Mouse (Mus musculus) limb, embryonic 11.5 days (tissue): ENCODE data around the gene Adk. TPM values are rescaled to one million over a fixed set of nuclear protein-coding genes. Genes with fewer than 3 reads are reported as not detected.

Experiments used
- ATAC-seq: fragments of 200-750 bp; cut with Nextera tagmentation; 2 replicates; pipeline ENCODE4 v1.8.0; 2017; ENCODE audit warnings: low read depth; ENCODE audit not compliant: insufficient number of reproducible peaks, low FRiP score, low TSS enrichment
- DNase-seq: peaks from one replicate; pipeline ENCODE4 v3.0.0-alpha.2; 2015; ENCODE audit warnings: low spot score
- H3K27ac ChIP-seq: fragments of 300-500 bp; sonication (generic); replicated peaks from 2 replicates; pipeline ENCODE4 v1.5.1; 2014; ENCODE audit warnings: low read depth, mild to moderate bottlenecking, low read length
- H3K27me3 ChIP-seq: fragments of 300-500 bp; sonication (generic); 2 replicates; pipeline ENCODE4 v1.6.1; 2014; ENCODE audit warnings: mild to moderate bottlenecking, low read length, mixed read lengths; ENCODE audit not compliant: control insufficient read depth, insufficient read depth
- H3K36me3 ChIP-seq: fragments of 300-500 bp; sonication (generic); 2 replicates; pipeline ENCODE4 v1.6.1; 2014; ENCODE audit warnings: mild to moderate bottlenecking, low read length, moderate library complexity, mixed read lengths; ENCODE audit not compliant: control insufficient read depth, insufficient read depth
- H3K4me1 ChIP-seq: fragments of 300-500 bp; sonication (generic); 2 replicates; pipeline ENCODE4 v1.6.1; 2014; ENCODE audit warnings: low read length, mixed read lengths; ENCODE audit not compliant: control insufficient read depth, insufficient read depth
- H3K4me2 ChIP-seq: fragments of 300-500 bp; sonication (generic); 2 replicates; pipeline ENCODE4 v1.6.1; 2014; ENCODE audit warnings: low read depth, mild to moderate bottlenecking, moderate library complexity; ENCODE audit not compliant: severe bottlenecking
- H3K4me3 ChIP-seq: fragments of 300-500 bp; sonication (generic); 2 replicates; pipeline ENCODE4 v1.5.1; 2014; ENCODE audit warnings: low read depth, low read length
- H3K9ac ChIP-seq: fragments of 300-500 bp; sonication (generic); 2 replicates; pipeline ENCODE4 v1.6.1; 2014; ENCODE audit warnings: mild to moderate bottlenecking, low read length
- H3K9me3 ChIP-seq: fragments of 300-500 bp; sonication (generic); 2 replicates; pipeline ENCODE4 v1.6.1; 2016; ENCODE audit warnings: low read length; ENCODE audit not compliant: control insufficient read depth
- WGBS: fragments of 180-500 bp; shearing (Covaris S2); extraction: QIAGEN DNeasy Blood & Tissue Kit; methylation state at CpG from one replicate; pipeline ENCODE4 v1.1.7; 2014; 5-methylcytosine and 5-hydroxymethylcytosine counted together
- polyA plus RNA-seq: library from polyadenylated mRNA; unstranded; fragments of >200 nt; fragmentation: Nextera tagmentation; extraction: Ambion mirVana; gene quantifications from 2 replicates; pipeline ENCODE4 v1.2.1, GENCODE M21; 2014

Gene Adk
- polyA plus RNA-seq, 1 experiment from 2014 or later = 149 TPM

GRCm38 (mm10) chr14:21402621-21403405 lies 350.4 kb downstream of the Adk start:
- Histone ChIP-seq H3K4me1 (0 out of 2 replicates have a peak, but pooled peaks cover 10% of the 10 kb centered on the region), H3K9ac (no peak overlapping the region), H3K4me2 (no peak overlapping the region), H3K27ac (0 out of 2 replicates have a peak overlapping the region, but pooled peaks have one; percentile 5), H3K9me3 (no peaks in the 10 kb centered on the region), H3K36me3 (no peaks in the 10 kb centered on the region), H3K4me3 (no peak overlapping the region), H3K27me3 (no peaks in the 10 kb centered on the region)
- no peak for ATAC-seq
- 72% methylated on average over 8 of the region's 8 CpGs for WGBS
- DNase-seq = no peak

- Histone ChIP-seq H3K36me3 (no peaks in the 10 kb centered on the region), H3K4me1 (0 out of 2 replicates have a peak, but pooled peaks cover 10% of the 10 kb centered on the region), H3K9ac (no peak overlapping the region), H3K4me3 (no peak overlapping the region), H3K27me3 (no peaks in the 10 kb centered on the region), H3K27ac (no peak overlapping the region), H3K4me2 (no peak overlapping the region), H3K9me3 (no peaks in the 10 kb centered on the region)
- 91% methylated on average over 5 of the region's 5 CpGs for WGBS
- ATAC-seq (no peak), DNase-seq (no peak)
These were observed 354.6 kb downstream of the Adk start for GRCm38 (mm10) chr14:21406946-21407345.

- Histone ChIP-seq H3K4me3 (no peak overlapping the region), H3K4me2 (no peak overlapping the region), H3K9me3 (no peaks in the 10 kb centered on the region), H3K4me1 (no peaks in the 10 kb centered on the region), H3K27ac (no peak overlapping the region), H3K36me3 (no peaks in the 10 kb centered on the region), H3K27me3 (no peaks in the 10 kb centered on the region), H3K9ac (no peak overlapping the region)
- DNase-seq (no peak), ATAC-seq (no peak)
- 47% methylated on average over 4 of the region's 4 CpGs for WGBS
These were observed 356.5 kb downstream of the Adk start for GRCm38 (mm10) chr14:21408846-21409245.

- H3K4me3 ChIP-seq = no peak overlapping the region
- DNase-seq (no peak), ATAC-seq (no peak)
- no peaks in the 10 kb centered on the region for H3K36me3 ChIP-seq
- no peaks in the 10 kb centered on the region for H3K4me1 ChIP-seq
- no peak overlapping the region for H3K4me2 ChIP-seq
- no peak overlapping the region for H3K9ac ChIP-seq
- WGBS = 84% methylated on average over 7 of the region's 7 CpGs
- H3K9me3 ChIP-seq = no peaks in the 10 kb centered on the region
- H3K27me3 ChIP-seq = no peaks in the 10 kb centered on the region
- no peak overlapping the region for H3K27ac ChIP-seq
These were observed 358.5 kb downstream of the Adk start for GRCm38 (mm10) chr14:21410769-21411477.

- no peaks in the 10 kb centered on the region for H3K9me3 ChIP-seq
- H3K4me3 ChIP-seq = no peak overlapping the region
- WGBS = 91% methylated on average over 6 of the region's 6 CpGs
- H3K9ac ChIP-seq = no peak overlapping the region
- no peaks in the 10 kb centered on the region for H3K27me3 ChIP-seq
- H3K4me1 ChIP-seq = no peaks in the 10 kb centered on the region
- H3K4me2 ChIP-seq = no peak overlapping the region
- DNase-seq (no peak), ATAC-seq (no peak)
- no peaks in the 10 kb centered on the region for H3K36me3 ChIP-seq
- H3K27ac ChIP-seq = no peak overlapping the region
These were observed 359.1 kb downstream of the Adk start for GRCm38 (mm10) chr14:21411524-21411923.

GRCm38 (mm10) chr14:21418332-21418731 lies 366.0 kb downstream of the Adk start:
- Histone ChIP-seq H3K27me3 (no peaks in the 10 kb centered on the region), H3K27ac (no peak overlapping the region), H3K4me3 (no peak overlapping the region), H3K9me3 (no peaks in the 10 kb centered on the region), H3K36me3 (no peaks in the 10 kb centered on the region), H3K4me1 (peaks cover 13% of the 10 kb centered on the region), H3K9ac (no peak overlapping the region), H3K4me2 (no peak overlapping the region)
- 61% methylated on average over 7 of the region's 7 CpGs for WGBS
- DNase-seq (no peak), ATAC-seq (no peak)

- H3K27me3 ChIP-seq = no peaks in the 10 kb centered on the region
- DNase-seq (no peak), ATAC-seq (no peak)
- H3K4me2 ChIP-seq = no peak overlapping the region
- 78% methylated on average over 7 of the region's 7 CpGs for WGBS
- no peak overlapping the region for H3K4me3 ChIP-seq
- H3K4me1 ChIP-seq = peaks cover 18% of the 10 kb centered on the region
- H3K9ac ChIP-seq = no peak overlapping the region
- no peak overlapping the region for H3K27ac ChIP-seq
- H3K36me3 ChIP-seq = no peaks in the 10 kb centered on the region
- no peaks in the 10 kb centered on the region for H3K9me3 ChIP-seq
These were observed 375.0 kb downstream of the Adk start for GRCm38 (mm10) chr14:21427369-21427768.

- Histone ChIP-seq H3K9ac (no peak overlapping the region), H3K4me2 (no peak overlapping the region), H3K4me3 (no peak overlapping the region), H3K27me3 (no peaks in the 10 kb centered on the region), H3K36me3 (no peaks in the 10 kb centered on the region), H3K9me3 (no peaks in the 10 kb centered on the region), H3K27ac (no peak overlapping the region), H3K4me1 (peaks cover 5% of the 10 kb centered on the region; the same call in 1 of the 2 replicates)
- WGBS = 75% methylated on average over 4 of the region's 4 CpGs
- DNase-seq (no peak), ATAC-seq (no peak)
These were observed 381.0 kb downstream of the Adk start for GRCm38 (mm10) chr14:21433415-21433814.
